Mouse (Mus musculus): ENCODE results near the gene Pde4c. TPM values are rescaled to one million over a fixed set of nuclear protein-coding genes. Genes with fewer than 3 reads are reported as not detected.

Gene Pde4c
- polyA plus RNA-seq, 1 experiment, result 6.8 TPM

GRCm38 (mm10) chr8:70745691-70746220 lies 22.2 kb downstream of the Pde4c start:
- H3K4me3 ChIP-seq (ENCODE audit: low read depth, low read length), result no peak overlapping the region
- 60% methylated on average over 19 of the region's 19 CpGs for WGBS
- no peaks in the 10 kb centered on the region for H3K36me3 ChIP-seq (ENCODE audit: control insufficient read depth, insufficient read depth, low read length)
- TF ChIP-seq POLR2A (IDR thresholded peaks at IDR 0.05; ENCODE audit: low read depth, low read length), result no peak
- TF ChIP-seq CTCF (IDR thresholded peaks at IDR 0.05; ENCODE audit: extremely low read depth, insufficient read length, insufficient replicate concordance, low read depth, low read length), result no peak
- H3K27me3 ChIP-seq (ENCODE audit: control insufficient read depth, insufficient read depth, low read length), result peaks cover 36% of the 10 kb centered on the region
- H3K4me1 ChIP-seq (ENCODE audit: control insufficient read depth, insufficient read depth, insufficient read length, low read length), result peaks cover 11% of the 10 kb centered on the region
- no peak overlapping the region for H3K27ac ChIP-seq (ENCODE audit: insufficient read depth, low read depth, low read length)

GRCm38 (mm10) chr8:70746676-70747075 lies 23.2 kb downstream of the Pde4c start:
- TF ChIP-seq POLR2A (IDR thresholded peaks at IDR 0.05; ENCODE audit: low read depth, low read length) (no peak), CTCF (IDR thresholded peaks at IDR 0.05; ENCODE audit: extremely low read depth, insufficient read length, insufficient replicate concordance, low read depth, low read length) (no peak)
- Histone ChIP-seq H3K27ac (ENCODE audit: insufficient read depth, low read depth, low read length) (no peak overlapping the region), H3K4me1 (ENCODE audit: control insufficient read depth, insufficient read depth, insufficient read length, low read length) (peaks cover 11% of the 10 kb centered on the region), H3K4me3 (ENCODE audit: low read depth, low read length) (no peak overlapping the region), H3K36me3 (ENCODE audit: control insufficient read depth, insufficient read depth, low read length) (no peaks in the 10 kb centered on the region), H3K27me3 (ENCODE audit: control insufficient read depth, insufficient read depth, low read length) (peaks cover 33% of the 10 kb centered on the region)
- WGBS, result 45% methylated on average over 9 of the region's 9 CpGs

- H3K27ac ChIP-seq (ENCODE audit: insufficient read depth, low read depth, low read length), result no peak overlapping the region
- no peaks in the 10 kb centered on the region for H3K36me3 ChIP-seq (ENCODE audit: control insufficient read depth, insufficient read depth, low read length)
- peaks cover 26% of the 10 kb centered on the region for H3K27me3 ChIP-seq (ENCODE audit: control insufficient read depth, insufficient read depth, low read length)
- H3K4me1 ChIP-seq (ENCODE audit: control insufficient read depth, insufficient read depth, insufficient read length, low read length), result peaks cover 11% of the 10 kb centered on the region
- WGBS, result 85% methylated on average over 18 of the region's 18 CpGs
- TF ChIP-seq CTCF (IDR thresholded peaks at IDR 0.05; ENCODE audit: extremely low read depth, insufficient read length, insufficient replicate concordance, low read depth, low read length) (no peak), POLR2A (IDR thresholded peaks at IDR 0.05; ENCODE audit: low read depth, low read length) (no peak)
- no peak overlapping the region for H3K4me3 ChIP-seq (ENCODE audit: low read depth, low read length)
Measured at GRCm38 (mm10) chr8:70747211-70747890, 23.8 kb downstream of the Pde4c start.

GRCm38 (mm10) chr8:70748246-70749096 lies 25.0 kb downstream of the Pde4c start:
- H3K27me3 ChIP-seq (ENCODE audit: control insufficient read depth, insufficient read depth, low read length), result peaks cover 20% of the 10 kb centered on the region
- TF ChIP-seq POLR2A (IDR thresholded peaks at IDR 0.05; ENCODE audit: low read depth, low read length) (no peak), CTCF (IDR thresholded peaks at IDR 0.05; ENCODE audit: extremely low read depth, insufficient read length, insufficient replicate concordance, low read depth, low read length) (no peak)
- H3K4me1 ChIP-seq (ENCODE audit: control insufficient read depth, insufficient read depth, insufficient read length, low read length), result peaks cover 12% of the 10 kb centered on the region
- no peaks in the 10 kb centered on the region for H3K36me3 ChIP-seq (ENCODE audit: control insufficient read depth, insufficient read depth, low read length)
- no peak overlapping the region for H3K4me3 ChIP-seq (ENCODE audit: low read depth, low read length)
- 84% methylated on average over 23 of the region's 23 CpGs for WGBS
- H3K27ac ChIP-seq (ENCODE audit: insufficient read depth, low read depth, low read length), result no peak overlapping the region

GRCm38 (mm10) chr8:70749097-70749674 lies 25.7 kb downstream of the Pde4c start:
- no peak overlapping the region for H3K27ac ChIP-seq (ENCODE audit: insufficient read depth, low read depth, low read length)
- WGBS, result 80% methylated on average over 19 of the region's 19 CpGs
- no peaks in the 10 kb centered on the region for H3K36me3 ChIP-seq (ENCODE audit: control insufficient read depth, insufficient read depth, low read length)
- peaks cover 17% of the 10 kb centered on the region for H3K27me3 ChIP-seq (ENCODE audit: control insufficient read depth, insufficient read depth, low read length)
- no peak overlapping the region for H3K4me3 ChIP-seq (ENCODE audit: low read depth, low read length)
- TF ChIP-seq POLR2A (IDR thresholded peaks at IDR 0.05; ENCODE audit: low read depth, low read length) (no peak), CTCF (IDR thresholded peaks at IDR 0.05; ENCODE audit: extremely low read depth, insufficient read length, insufficient replicate concordance, low read depth, low read length) (no peak)
- H3K4me1 ChIP-seq (ENCODE audit: control insufficient read depth, insufficient read depth, insufficient read length, low read length), result peaks cover 5% of the 10 kb centered on the region

GRCm38 (mm10) chr8:70750128-70750680 lies 26.7 kb downstream of the Pde4c start:
- Histone ChIP-seq H3K27ac (ENCODE audit: insufficient read depth, low read depth, low read length) (no peak overlapping the region), H3K4me1 (ENCODE audit: control insufficient read depth, insufficient read depth, insufficient read length, low read length) (peaks cover 7% of the 10 kb centered on the region), H3K4me3 (ENCODE audit: low read depth, low read length) (no peak overlapping the region), H3K27me3 (ENCODE audit: control insufficient read depth, insufficient read depth, low read length) (peaks cover 15% of the 10 kb centered on the region), H3K36me3 (ENCODE audit: control insufficient read depth, insufficient read depth, low read length) (no peaks in the 10 kb centered on the region)
- TF ChIP-seq CTCF (IDR thresholded peaks at IDR 0.05; ENCODE audit: extremely low read depth, insufficient read length, insufficient replicate concordance, low read depth, low read length), result no peak
- TF ChIP-seq POLR2A (IDR thresholded peaks at IDR 0.05; ENCODE audit: low read depth, low read length), result no peak
- WGBS, result 85% methylated on average over 13 of the region's 13 CpGs
